14 mouse cellular contexts compared by ENCODE assay signal in genomic region chr13:42478825-42479224, GRCm38 (mm10).
"Had no signal": no experiment of that assay in that cellular context is flagged by ENCODE, and none has a peak within 500 bp of the region (broad histone marks: within the 10 kb centered on the region; RNA-seq: fewer than 3 reads in every experiment).

No protein-coding gene starts in this region.

- H3K4me3 ChIP-seq: left cerebral cortex, adult 2 months; liver, embryonic 13.5 days had no signal

- H3K27me3 ChIP-seq: liver, embryonic 13.5 days had no signal

- H3K27ac ChIP-seq: left cerebral cortex, adult 2 months; liver, embryonic 13.5 days had no signal

- ATAC-seq: intestine, postnatal 0 days had no signal

- H3K4me1 ChIP-seq: liver, embryonic 13.5 days had no signal

- DNase-seq: kidney, postnatal 10 days; layer of hippocampus, postnatal 36 days; liver, embryonic 13.5 days; lung, adult 2 months; lung, postnatal 14 days; lung, postnatal 4 days; midbrain, embryonic 14.5 days; right cerebral cortex, postnatal 25 days; spleen, adult 18-20 months; thymus, adult 18-20 months; thymus, postnatal 14 days; thymus, postnatal 4 days had no signal

- H3K36me3 ChIP-seq: liver, embryonic 13.5 days had no signal
